Mouse (Mus musculus): ENCODE results near the gene Actg2.

The Actg2 gene

DNA sequence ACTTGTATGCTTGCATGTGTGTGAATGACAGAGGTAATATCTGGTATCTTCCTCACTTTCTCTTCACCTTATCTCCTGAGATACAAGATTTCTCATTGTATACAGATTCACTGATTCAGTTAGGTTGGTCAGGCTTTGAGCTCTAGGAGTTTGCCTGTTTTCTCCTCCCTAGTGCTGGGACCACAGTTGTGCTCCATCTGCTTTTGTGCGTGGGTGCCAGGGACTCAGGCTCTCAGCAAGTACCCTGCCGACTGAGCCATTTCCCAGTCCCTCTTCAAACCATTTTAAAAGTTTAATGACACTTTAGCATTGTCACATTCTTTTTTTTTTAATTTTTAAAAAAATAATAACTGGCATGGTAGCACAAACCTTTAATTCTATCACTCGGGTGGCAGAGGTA, 20.9 kb downstream of the Actg2 start:
- no peak for DNase-seq (ENCODE audit: low read depth in 1 of 2, low spot score in 2 of 2)

DNA sequence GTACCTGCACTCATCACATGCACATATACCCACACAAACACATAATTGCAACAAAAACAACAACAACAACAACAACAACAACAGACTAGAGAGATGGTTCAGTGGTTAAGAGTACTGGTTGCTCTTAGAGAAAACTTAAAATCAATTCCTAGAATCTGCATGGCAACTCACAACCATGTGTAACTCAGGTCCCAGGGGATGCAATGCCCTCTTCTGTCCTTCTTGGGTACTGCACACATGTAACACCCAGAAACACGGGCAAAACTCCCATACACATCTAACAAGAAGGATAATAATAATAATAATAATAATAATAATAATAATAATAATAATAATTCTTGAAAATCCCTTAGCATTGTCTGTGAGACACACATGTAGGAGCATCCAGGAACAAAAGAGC, 23.6 kb downstream of the Actg2 start:
- DNase-seq (ENCODE audit: low read depth in 1 of 2, low spot score in 2 of 2) = peak in 1 of 2 experiments; percentile 40

DNA sequence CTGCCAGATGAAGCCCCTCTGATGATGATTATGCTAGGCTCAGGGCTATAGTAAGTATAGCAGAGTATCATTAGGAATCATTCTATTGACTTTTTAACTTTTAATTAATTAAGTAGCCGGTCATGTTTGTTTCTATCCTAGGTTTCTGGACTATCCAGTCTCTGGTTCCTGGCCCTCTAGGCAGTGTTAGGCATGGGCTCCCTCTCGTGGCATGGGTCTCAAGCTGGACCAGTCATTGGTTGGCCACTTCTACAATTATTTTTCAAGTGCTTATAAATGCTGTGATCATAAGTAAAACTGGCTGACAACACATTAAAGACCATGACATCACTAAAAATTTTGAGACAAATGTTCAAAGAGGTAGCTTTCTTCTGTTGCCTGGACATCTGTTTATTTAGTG, 25.9 kb downstream of the Actg2 start:
- no peak for DNase-seq (ENCODE audit: low read depth in 1 of 2, low spot score in 2 of 2)

DNA sequence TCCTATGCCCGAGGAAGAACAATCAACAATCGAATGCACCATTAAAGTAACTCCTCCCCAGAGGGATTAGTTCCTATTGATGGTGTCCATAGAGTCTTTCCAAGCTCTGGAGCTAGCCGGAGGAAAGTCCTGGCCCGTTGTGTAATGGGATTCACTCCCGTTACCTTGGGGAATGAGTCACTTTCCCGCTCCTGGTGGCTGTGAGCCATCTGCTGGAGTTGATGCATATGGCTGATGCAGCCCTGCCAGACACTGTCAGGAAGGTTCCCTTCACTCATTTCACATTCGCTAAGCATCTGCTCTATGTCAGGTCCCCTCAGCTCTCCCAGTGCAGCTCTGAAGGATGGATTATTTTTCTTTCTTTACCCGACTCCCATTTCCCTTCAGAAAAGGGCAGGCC, 26.6 kb downstream of the Actg2 start:
- DNase-seq (ENCODE audit: low read depth in 1 of 2, low spot score in 2 of 2) = no peak

DNA sequence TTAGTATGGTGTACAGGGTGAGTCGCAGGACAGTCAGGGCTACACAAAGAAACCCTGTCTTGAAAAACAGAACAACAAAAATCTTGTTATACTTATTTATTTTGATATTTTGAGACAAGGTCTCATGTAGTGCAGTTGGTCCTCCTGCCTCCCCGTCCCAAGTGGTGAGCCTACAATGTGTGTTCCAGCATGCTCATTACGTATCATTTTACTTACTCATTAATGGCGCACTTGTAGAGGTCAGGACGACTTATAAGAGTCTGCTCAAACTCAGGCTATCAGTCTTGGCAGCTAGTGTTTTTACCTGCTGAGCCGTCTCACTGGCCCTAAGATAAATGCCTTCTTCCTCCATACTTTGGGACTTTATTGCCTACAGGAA, 28.9 kb downstream of the Actg2 start:
- no peak for DNase-seq (ENCODE audit: low read depth in 1 of 2, low spot score in 2 of 2)

DNA sequence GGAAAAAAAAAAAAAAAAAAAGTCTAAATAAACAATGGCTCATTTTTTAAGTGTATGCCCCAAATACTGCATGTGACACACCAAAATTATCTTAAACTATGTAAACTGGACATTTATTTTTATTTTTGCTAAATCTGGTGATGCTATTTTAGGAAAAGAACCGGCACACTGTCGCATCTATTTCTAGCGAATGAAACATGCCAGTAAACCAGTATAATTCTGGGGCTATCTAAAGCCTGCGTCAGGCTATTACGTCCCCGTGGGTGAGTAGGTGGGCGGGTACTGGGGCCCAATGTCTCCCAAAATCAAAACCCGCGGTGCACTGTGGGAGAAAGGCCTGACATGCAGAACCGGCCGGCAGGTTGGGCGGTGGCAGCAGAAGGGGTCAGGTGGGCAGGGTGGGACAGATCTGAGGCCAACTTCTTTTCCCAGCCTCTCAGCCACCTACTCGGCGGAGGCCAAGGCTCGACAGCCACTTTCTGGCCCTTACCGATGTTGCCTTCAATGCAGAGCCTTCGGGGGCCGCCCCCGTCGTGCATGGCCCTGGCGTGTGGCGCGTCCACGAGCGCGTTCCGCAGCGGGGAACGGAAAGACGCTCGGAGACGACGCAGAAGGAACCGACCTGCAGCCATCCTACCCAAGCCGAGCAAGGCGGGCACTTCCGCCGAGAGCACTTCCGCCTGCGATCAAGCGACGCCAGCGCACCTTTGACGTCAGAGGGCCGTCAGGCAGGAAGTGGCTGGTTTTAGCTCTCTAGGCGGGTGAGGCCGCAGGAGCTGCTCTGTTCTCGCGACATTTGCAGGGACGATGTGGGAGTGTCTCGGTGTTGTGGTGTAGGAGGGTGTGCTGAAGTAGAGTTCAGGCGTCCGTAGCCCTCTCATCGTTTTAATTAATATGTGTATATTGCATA, 29.6 kb downstream of the Actg2 start, which contains the start of gene Dguok:
Gene Dguok (minus strand): TSS at position 712 of the 910 bp plus-strand sequence.
- DNase-seq (ENCODE audit: low read depth in 1 of 2, low spot score in 2 of 2) = peak; percentile 95 to 96

DNA sequence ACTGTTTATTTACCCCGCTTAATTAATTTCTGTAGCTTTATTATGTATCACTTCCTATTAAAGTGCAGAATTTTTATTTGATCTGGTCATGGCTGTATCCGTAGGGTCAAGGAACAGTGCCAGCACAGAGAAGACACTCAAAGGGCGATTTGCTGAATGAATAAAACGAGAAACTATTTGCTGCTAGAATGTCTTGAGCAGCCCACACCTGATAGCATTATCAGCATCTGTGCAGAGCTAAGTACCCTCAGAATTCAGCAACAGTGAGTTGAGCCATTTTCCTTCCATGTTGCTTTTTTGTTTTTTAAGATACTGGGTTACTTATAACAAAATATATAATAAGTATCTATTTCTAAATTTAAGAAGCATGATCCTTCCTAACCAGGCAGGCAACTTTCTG, 30.5 kb downstream of the Actg2 start:
- DNase-seq (ENCODE audit: low read depth in 1 of 2, low spot score in 2 of 2) = no peak

DNA sequence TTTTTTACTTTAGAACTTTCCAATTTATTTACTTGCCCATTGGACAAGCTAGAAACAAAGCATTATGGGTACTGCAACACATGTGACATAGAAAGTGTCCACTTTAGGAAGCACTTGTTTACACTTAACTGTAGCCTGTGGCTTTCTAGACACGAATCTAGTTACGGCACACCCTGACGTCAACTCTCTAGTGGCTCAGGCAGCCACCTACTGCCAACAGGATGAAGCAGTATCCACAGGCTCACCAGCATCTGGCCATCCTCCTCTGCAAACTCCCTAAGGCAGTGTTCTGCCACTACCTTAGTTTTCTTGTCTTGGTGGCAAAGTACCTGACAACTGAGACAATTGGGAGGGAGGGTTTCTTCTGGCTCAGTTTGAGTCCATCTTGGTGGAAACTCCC, 32.7 kb downstream of the Actg2 start:
- DNase-seq (ENCODE audit: low read depth in 1 of 2, low spot score in 2 of 2) = no peak

DNA sequence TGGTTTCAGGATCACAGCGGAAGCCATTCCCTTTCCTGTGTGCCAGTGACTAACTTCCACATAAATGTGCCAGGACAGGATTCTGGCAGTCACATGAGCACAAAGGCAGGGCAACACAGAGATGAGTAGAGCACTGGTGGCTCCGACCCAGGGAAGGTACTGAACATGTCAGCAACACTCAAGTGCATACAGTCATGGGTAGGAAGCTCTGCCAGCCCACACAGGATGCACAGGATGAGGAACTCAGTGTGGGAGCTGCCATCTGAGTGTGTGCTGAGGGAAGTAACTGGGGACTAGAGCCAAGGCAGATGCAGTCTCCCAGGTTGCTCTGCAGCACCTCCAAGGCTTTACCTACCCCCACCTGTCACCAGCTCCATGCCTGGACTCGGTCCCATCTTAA, 33.4 kb downstream of the Actg2 start:
- peak; percentile 32 to 38 for DNase-seq (ENCODE audit: low read depth in 1 of 2, low spot score in 2 of 2)

DNA sequence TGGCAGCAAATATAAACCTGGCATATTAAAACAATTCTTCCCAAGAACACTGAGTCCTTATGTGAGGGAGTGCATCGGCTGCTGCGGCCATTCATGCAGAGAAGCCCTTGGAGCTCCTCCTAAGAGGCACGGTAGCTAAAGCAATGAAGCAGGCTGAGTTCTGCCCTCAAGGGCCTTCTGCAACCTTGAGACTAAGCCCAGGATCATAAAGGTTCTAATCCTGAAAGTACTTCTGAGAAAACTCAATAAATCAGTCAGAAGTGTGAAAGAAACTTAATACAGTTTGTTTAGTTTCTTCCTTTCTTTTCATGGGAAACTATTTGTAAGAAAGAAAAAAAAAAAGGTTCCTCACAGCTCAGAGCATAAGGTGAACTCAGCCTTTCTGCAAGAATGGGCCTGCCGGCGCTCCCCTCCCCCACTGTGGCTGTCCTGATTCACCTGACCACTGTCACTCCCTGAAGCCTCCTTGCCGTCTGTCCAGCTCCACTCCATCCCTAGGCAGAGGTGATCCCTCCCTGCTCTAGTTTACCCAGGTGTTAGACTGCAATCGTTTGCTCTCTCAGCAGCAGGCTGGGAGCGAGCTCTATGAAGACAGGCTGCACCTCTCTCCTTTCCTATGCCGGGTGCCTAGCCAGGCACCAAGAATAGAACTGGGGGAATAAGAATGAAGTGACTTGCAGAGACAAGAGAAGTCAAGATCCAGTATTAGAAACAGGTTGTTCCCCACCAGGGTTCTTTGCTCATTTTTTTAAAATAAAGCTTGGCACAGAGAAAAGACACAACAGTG, 34.3 kb downstream of the Actg2 start:
- no peak for DNase-seq (ENCODE audit: low read depth in 1 of 2, low spot score in 2 of 2)

DNA sequence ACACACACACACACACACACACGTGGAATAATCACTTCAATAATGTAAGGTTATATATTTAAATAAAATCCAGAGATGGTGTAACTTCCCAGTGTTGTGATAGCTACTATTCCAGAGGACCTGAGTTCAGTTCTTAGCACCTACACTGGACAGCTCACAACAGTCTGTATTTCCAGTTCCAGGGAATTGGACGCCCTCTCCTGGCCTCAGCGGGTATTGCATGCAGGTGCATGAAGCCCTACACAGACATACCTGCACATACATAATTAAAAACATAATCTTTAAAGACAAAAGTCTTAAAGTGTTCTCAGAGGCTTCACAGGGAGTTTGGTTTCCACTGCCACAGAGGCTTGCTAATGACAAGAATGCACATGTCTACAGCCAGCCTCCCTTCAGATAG, 35.6 kb downstream of the Actg2 start:
- no peak for DNase-seq (ENCODE audit: low read depth in 1 of 2, low spot score in 2 of 2)

DNA sequence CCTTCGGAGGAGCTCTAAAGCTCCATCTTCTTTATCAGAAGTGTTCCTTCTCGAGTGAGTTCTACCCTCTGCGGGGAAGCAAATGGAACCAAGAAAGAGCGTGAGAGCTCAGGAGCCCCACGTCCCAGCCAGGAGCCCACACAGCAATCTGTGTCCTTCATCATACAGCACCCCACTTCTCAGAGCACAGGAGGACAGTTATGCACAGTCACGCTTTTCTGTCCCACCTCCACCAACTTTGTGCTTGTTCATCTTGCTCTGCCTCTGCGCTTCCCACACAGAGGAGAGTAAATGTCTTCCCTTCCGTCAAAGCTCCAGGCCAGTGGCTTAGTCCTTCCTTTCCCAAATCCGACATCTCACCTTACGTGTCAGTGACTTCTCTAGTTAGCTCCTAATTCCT, 37.0 kb downstream of the Actg2 start:
- no peak for DNase-seq (ENCODE audit: low read depth in 1 of 2, low spot score in 2 of 2)

DNA sequence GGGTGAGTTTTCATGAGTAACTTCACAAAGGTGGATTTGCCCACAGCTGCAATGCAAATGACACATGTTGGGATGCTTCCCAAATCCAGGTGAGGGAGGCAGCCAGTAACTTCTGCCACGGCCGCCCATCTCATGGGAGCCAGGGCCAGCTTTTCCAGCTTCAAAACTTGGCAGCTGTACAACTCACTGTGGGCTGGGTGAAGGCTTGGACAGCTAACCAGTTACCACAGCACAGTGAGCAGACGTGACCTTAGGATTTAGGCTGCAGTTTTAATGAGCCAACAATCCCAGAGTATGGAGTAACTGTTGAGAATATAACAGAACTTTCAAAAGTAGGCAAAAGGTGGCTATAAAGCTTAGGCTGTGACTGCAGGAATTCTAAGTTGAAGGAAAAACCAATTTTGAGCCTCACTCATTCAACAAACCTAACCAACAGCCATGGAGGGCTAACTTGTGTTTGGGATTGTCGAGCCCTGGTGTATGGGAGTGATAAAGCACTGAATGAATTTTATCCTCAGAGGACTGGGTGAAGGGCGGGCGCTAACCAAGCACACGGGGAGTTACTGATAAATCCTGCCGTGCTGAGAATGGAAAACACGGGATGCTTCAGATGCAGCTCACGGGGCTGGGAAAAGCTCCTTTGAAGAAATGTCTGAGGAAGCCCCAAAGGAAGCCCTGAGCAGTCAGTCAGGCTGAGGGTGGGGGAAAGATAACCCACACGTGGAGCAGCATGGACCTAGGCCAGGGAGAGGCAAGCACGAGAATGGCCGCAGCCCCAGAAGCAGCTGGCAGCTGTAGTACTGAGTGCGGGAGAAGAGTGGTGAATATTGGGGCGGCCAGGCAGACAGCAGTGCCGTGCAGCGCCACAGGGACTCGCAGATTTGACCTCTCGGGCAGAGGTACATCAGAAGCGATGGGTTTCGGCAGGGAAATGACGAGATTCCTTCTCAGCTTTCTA, 39.0 kb downstream of the Actg2 start:
- DNase-seq (ENCODE audit: low read depth in 1 of 2, low spot score in 2 of 2) = no peak

DNA sequence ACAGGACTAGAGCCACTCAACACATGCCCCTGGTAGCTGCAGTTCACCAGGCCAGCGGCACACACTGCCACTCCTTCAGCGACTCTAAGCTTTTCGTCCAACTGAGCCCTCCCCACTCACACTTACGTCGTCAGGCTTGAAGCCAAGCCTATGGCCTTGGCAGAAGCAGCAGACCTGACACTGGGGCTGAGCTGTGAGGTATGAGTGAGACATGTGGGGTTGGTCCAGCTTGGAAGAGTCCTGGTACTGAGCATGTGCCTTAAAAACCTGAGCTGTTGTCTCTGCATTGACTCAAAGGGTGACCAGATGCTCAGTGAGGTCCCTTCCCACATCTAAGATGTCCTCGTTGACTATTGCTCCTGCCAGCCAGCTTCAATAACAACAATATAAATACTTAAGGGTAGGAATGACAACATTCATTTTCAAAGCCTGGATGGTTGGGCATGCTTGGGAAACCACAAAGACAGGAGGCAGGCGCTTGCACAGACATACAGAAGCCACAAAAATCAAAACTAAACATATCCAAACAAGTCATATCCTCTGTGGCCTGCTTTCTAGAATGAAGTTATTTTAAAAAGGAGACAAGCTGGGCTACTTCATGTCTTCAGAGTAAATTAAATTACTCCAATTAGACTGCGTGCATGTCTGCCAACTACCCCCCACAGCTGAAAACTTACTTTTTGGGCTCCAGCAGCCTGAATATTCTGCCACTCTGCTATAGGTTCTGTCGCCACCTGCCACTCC, 39.9 kb downstream of the Actg2 start:
- no peak for DNase-seq (ENCODE audit: low read depth in 1 of 2, low spot score in 2 of 2)

DNA sequence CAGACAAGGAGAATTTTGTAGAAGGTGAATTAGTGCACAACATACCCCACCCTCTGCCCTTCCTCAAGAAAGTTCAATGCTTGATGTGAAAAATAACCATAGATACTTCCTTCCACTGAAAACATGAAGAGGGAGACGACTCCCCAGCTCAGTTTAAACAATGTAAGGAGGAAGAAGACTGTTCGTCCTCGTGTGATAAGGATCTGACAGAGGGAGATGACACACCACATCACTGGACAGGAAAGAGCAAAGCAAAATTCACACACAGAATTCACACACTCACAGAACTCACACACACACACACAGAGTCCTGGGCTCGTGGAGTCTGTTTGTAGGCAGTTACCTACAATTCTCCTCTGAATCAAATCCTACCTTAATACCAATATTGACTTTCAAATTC, 45.4 kb downstream of the Actg2 start:
- no peak for DNase-seq (ENCODE audit: low read depth in 1 of 2, low spot score in 2 of 2)

DNA sequence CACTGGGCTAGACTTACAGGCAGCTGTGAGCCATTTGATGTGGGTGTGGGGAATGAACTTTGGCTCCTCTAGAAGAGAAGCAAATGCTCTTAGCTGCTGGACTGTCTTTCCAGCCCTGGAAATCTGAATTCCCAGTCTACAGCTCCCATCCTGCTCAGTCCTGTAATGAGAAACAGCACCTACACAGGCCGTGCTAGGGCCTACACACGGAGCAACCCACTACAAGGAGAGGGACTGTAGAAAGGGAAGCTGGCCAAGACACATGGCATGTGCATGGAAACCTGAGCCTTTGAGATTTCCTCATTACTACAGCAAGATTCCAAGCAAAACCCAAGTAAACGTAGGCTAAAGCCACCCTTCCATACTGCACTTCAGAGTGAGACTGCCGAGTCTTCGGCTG, 47.9 kb downstream of the Actg2 start:
- DNase-seq (ENCODE audit: low read depth in 1 of 2, low spot score in 2 of 2) = no peak

DNA sequence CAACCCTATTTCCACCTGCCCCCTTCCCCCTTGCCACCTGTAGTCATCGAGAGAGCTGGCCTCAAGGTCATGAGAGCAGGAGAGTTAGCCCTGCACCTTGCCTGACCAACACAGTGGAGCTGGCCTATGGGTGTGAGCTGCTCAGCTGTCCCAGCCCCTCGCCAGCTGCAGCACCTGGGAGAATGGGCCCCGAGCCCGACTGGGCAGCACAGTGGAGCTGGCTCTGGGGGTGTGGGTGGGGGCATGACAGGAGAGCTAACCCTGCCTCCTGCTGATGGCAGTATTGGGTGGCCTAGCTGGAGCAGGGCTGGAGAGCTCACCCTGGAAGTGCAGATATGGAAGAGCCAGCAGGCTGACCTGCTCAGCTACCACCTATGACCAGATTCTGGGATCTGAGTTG, 48.8 kb downstream of the Actg2 start:
- DNase-seq (ENCODE audit: low read depth in 1 of 2, low spot score in 2 of 2) = no peak

DNA sequence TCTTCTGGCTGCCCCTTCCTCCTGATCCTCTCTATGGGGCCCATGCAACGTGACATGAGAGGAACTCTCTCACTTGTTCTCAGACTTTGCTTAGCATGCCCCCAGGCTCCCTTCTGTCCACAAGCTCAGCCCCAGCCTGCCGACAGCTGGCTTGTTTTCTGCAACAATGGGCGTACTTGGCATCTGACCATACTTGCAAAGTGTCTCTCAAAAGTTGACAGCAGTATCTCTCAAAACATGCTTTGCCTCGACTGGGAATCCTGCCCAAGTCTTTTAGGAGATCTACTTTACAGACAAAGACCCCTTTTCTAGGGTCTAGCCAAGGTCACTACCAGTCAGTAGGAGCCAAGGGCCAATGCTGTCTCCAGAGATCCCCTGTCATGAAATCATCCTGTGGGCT, 50.2 kb downstream of the Actg2 start:
- DNase-seq (ENCODE audit: low read depth in 1 of 2, low spot score in 2 of 2) = no peak

DNA sequence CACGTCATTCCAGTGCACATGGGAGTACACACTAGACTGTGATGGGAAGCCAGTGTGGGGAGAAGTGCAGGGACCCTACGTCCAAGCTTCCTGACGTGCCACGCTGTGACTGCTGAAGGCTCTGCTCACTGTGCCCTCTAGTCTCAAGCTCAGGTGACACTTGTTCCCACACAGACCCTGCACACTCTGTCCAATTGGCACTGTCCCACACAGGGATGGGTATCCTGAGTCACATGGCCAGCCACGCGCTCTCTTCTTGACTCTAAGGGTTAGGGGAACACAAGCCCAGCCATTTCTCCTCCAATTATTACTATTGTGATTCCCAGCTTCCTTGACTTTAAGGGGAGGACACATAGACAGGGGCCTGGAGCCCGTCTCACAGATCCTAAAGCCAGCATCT, 52.3 kb downstream of the Actg2 start:
- DNase-seq (ENCODE audit: low read depth in 1 of 2, low spot score in 2 of 2) = no peak

DNA sequence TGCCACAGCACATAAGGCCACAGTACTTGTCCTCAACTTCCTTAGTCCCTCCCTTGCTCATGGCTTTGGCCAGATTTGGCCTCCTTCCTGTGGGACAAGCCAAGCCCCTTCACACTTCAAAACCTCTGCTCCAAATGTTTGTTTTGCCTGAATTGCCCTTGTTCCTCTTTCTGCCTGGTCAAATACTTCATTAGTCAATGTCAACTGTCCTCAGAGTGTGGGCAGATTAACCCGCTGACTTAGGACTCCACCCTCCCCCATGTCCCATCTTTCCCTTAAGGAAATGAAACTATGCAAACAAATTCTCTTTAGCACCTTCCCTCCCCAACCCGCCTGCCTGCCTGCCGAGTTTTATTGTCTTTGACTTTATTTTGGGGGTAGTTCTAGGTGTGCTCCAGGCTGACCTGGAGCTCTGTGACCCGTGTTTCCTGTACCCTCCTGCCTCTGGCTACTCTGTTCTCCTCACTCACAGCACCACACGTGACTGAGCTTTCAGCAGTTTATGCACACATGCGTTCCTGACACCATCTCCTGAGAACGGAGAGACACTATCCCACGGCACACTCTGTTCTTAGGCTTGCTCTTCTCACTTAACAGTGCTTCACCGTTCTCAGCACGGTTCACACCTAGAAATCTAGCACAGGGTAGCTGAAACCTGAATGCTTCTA, 53.5 kb downstream of the Actg2 start:
- peak; percentile 48 to 60 for DNase-seq (ENCODE audit: low read depth in 1 of 2, low spot score in 2 of 2)

Data from monocyte, adult 2 months (primary cell).